Mouse (Mus musculus): Measurements from ENCODE around the gene Cd63. TPM values are rescaled to one million over a fixed set of nuclear protein-coding genes. Genes with fewer than 3 reads are reported as not detected.

Cd63 gene
- polyA plus RNA-seq, 1 experiment from 2014 or later = 674 TPM

DNA sequence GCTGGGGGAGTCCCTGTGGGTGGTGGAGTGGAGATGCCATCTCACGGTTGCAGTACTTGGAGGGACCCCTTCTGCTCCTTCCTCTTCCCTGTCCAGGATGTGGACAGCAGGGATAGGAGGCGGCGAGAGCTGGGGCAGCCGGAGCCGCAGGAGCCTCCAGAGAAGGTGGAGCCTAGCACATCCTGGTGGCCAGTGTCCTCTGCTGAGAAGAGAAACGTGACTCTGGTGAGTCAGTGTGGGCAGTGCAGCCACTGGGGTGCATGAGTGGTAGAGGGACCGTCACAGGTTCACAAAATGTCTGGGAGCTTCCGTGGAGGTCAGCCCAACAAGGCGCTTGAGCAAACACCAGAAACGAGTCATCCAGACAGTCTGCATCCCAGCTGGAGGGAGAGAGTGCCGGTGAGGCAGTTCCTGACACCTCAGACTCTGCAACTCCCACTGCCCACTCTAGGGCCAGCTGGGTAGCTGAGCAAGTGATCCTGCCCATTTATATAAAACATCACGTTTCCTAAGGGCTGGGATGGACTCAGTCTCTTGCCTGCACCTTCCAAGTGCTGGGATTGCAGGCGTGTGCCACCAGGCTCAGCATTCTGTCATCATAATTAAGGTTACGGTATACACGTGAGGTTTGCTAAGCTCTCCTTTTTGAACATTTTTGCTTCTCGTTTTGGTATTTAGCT is 49.6 kb downstream of the Cd63 start:
- H3K4me3 ChIP-seq = no peak overlapping the region
- H3K4me2 ChIP-seq = no peak overlapping the region
- H3K27ac ChIP-seq = no peak overlapping the region
- H3K27me3 ChIP-seq = no peaks in the 10 kb centered on the region
- ATAC-seq (ENCODE audit: insufficient number of reproducible peaks, insufficient read depth, low FRiP score, low TSS enrichment, low read depth) = no peak
- H3K9ac ChIP-seq = no peak overlapping the region
- 69% methylated on average over 16 of the region's 16 CpGs for WGBS
- no peaks in the 10 kb centered on the region for H3K4me1 ChIP-seq
- H3K36me3 ChIP-seq = no peaks in the 10 kb centered on the region
- H3K9me3 ChIP-seq = no peaks in the 10 kb centered on the region

DNA sequence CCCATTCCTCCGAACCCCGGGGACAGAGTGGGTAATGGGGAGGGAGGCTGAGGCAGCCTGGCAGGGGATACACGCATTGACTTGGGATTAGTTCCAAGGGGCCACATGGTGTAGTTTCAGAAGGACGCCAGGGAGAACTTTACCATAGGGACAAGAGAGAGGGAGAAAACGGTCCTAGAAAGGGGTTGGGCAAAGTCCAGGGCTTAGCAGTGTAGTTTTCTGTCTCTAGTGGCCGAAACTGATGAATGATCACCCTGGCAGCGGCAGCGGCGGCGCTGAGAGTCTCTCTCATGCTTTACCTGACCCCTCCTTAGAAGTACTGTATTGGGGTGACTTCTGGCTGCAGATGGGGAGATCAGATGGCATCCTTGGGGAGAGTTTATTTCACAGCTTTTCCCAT is 57.6 kb downstream of the Cd63 start:
- Histone ChIP-seq H3K27me3 (peaks cover 3% of the 10 kb centered on the region; the same call in 1 of the 2 replicates), H3K4me1 (no peaks in the 10 kb centered on the region), H3K27ac (no peak overlapping the region), H3K36me3 (no peaks in the 10 kb centered on the region), H3K4me3 (no peak overlapping the region), H3K9ac (no peak overlapping the region), H3K4me2 (no peak overlapping the region), H3K9me3 (no peaks in the 10 kb centered on the region)
- WGBS = 80% methylated on average over 10 of the region's 10 CpGs
- no peak for ATAC-seq (ENCODE audit: insufficient number of reproducible peaks, insufficient read depth, low FRiP score, low TSS enrichment, low read depth)

- H3K9ac ChIP-seq = no peak overlapping the region
- H3K27me3 ChIP-seq = peaks cover 3% of the 10 kb centered on the region; the same call in 1 of the 2 replicates
- H3K36me3 ChIP-seq = no peaks in the 10 kb centered on the region
- no peaks in the 10 kb centered on the region for H3K4me1 ChIP-seq
- no peak for ATAC-seq (ENCODE audit: insufficient number of reproducible peaks, insufficient read depth, low FRiP score, low TSS enrichment, low read depth)
- no peak overlapping the region for H3K4me3 ChIP-seq
- no peak overlapping the region for H3K27ac ChIP-seq
- H3K9me3 ChIP-seq = no peaks in the 10 kb centered on the region
- no peak overlapping the region for H3K4me2 ChIP-seq
- WGBS = 73% methylated on average over 4 of the region's 4 CpGs
Observed at GRCm38 (mm10) chr10:128960142-128960541, 59.4 kb downstream of the Cd63 start.

DNA sequence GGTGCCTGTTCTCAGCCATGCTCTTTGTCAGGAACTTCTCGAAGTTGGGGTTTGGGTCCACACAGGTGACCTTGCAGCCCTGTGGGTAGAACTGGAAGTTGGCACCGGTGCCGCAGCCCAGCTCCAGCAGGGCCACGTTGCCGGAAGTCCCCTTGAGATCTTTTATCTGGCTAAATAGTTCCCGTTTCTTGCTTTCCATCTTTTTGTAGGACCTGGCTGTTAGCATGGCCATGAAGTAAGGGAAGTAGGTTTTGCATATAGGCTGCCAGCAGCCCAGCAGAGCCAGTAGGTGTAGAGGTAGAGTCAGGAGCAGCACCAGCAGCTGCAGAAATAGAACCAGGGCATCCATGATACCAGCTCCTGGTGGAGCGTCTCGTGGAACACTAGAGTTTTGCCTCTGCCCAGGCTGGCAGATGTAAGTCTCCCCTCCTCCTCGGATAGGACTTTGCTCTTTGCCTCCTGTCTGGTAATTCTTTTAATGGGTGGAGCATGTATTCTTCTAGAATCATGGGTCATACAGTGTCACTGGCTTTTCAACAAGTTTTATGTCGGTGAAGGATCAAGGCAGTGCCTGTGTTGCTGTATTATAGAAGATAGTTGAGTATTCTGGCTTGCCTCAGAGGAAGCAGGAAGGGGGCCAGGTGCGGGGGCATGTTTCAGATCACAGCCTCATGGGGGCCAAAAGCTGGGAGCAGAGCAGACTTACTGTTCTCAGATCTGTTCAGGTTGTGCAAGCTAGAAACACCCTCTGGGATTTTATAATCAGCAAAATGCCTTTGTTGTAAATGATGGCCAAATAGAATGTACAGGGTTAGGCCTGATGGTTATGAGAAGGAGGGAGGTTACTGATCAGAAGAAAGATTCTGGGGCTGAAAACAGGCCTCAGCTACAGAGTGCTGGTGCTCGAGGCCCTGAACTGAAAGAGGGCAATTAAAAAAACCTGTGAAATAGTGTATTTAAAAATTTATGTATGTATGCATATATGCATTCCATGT is 60.1 kb downstream of the Cd63 start, which contains the start of gene Mettl7b:
Mettl7b (minus strand) TSS at position 399 of the 995 bp plus-strand sequence.
- Histone ChIP-seq H3K4me3 (no peak within 1 kb of the TSS), H3K9me3 (no peaks in the 10 kb centered on the region), H3K4me2 (no peak within 1 kb of the TSS), H3K4me1 (no peaks in the 10 kb centered on the region), H3K9ac (no peak within 1 kb of the TSS), H3K36me3 (no peaks in the 10 kb centered on the region), H3K27me3 (peaks cover 3% of the 10 kb centered on the region; the same call in 1 of the 2 replicates), H3K27ac (no peak within 1 kb of the TSS)
- WGBS = 78% methylated on average over 12 of the region's 12 CpGs
- no peak for ATAC-seq (ENCODE audit: insufficient number of reproducible peaks, insufficient read depth, low FRiP score, low TSS enrichment, low read depth)

Other genes starting within 250 kb of the Cd63 start
- gene Suox, start 226.9 kb upstream of the Cd63 start, polyA plus RNA-seq (2015; fragmentation: Nextera tagmentation; extraction: Ambion mirVana) = 18.9 and 21.8 TPM in 2 replicates
- 82.6 and 84.1 TPM in 2 replicates for gene Rab5b, start 204.7 kb upstream of the Cd63 start, polyA plus RNA-seq (2015; fragmentation: Nextera tagmentation; extraction: Ambion mirVana)
- gene Pmel, start 196.8 kb upstream of the Cd63 start, polyA plus RNA-seq (2015; fragmentation: Nextera tagmentation; extraction: Ambion mirVana) = 8.2 and 8.3 TPM in 2 replicates
- gene Cdk2, start 196.0 kb upstream of the Cd63 start, polyA plus RNA-seq (2015; fragmentation: Nextera tagmentation; extraction: Ambion mirVana) = 120 and 127 TPM in 2 replicates
- gene Dgka, start 156.1 kb upstream of the Cd63 start, polyA plus RNA-seq (2015; fragmentation: Nextera tagmentation; extraction: Ambion mirVana) = 16.3 and 16.8 TPM in 2 replicates
- 43.2 and 47.9 TPM in 2 replicates for gene Pym1, start 153.1 kb upstream of the Cd63 start, polyA plus RNA-seq (2015; fragmentation: Nextera tagmentation; extraction: Ambion mirVana)
- 0.80 and 1.0 TPM in 2 replicates for gene Mmp19, start 110.1 kb upstream of the Cd63 start, polyA plus RNA-seq (2015; fragmentation: Nextera tagmentation; extraction: Ambion mirVana)
- 58.8 and 60.4 TPM in 2 replicates for gene Dnajc14, start 96.9 kb upstream of the Cd63 start, polyA plus RNA-seq (2015; fragmentation: Nextera tagmentation; extraction: Ambion mirVana)
- 25.5 and 26.0 TPM in 2 replicates for gene Tmem198b, start 96.6 kb upstream of the Cd63 start, polyA plus RNA-seq (2015; fragmentation: Nextera tagmentation; extraction: Ambion mirVana)
- gene Sarnp, start 83.7 kb upstream of the Cd63 start, polyA plus RNA-seq (2015; fragmentation: Nextera tagmentation; extraction: Ambion mirVana) = 252 and 265 TPM in 2 replicates
- gene Ormdl2, start 79.3 kb upstream of the Cd63 start, polyA plus RNA-seq (2015; fragmentation: Nextera tagmentation; extraction: Ambion mirVana) = 35.2 and 41.2 TPM in 2 replicates
- gene Gdf11, start 9.3 kb upstream of the Cd63 start, polyA plus RNA-seq (2015; fragmentation: Nextera tagmentation; extraction: Ambion mirVana) = 7.0 and 8.3 TPM in 2 replicates
- 12.7 and 16.4 TPM in 2 replicates for gene Rdh5, start 21.9 kb downstream of the Cd63 start, polyA plus RNA-seq (2015; fragmentation: Nextera tagmentation; extraction: Ambion mirVana)
- 206 and 216 TPM in 2 replicates for gene Bloc1s1, start 23.0 kb downstream of the Cd63 start, polyA plus RNA-seq (2015; fragmentation: Nextera tagmentation; extraction: Ambion mirVana)
- 1.2 and 2.0 TPM in 2 replicates for gene Itga7, start 32.8 kb downstream of the Cd63 start, polyA plus RNA-seq (2015; fragmentation: Nextera tagmentation; extraction: Ambion mirVana)
- 0.22 TPM in 1 of 2 replicates, not detected in the other for gene Mettl7b, start 60.0 kb downstream of the Cd63 start, polyA plus RNA-seq (2015; fragmentation: Nextera tagmentation; extraction: Ambion mirVana)
- gene Olfr9, start 88.4 kb downstream of the Cd63 start, polyA plus RNA-seq (2015; fragmentation: Nextera tagmentation; extraction: Ambion mirVana) = not detected in 2 replicates
- gene Olfr763, start 109.8 kb downstream of the Cd63 start, polyA plus RNA-seq (2015; fragmentation: Nextera tagmentation; extraction: Ambion mirVana) = not detected in 2 replicates
- gene Olfr764-ps1, start 138.9 kb downstream of the Cd63 start, polyA plus RNA-seq (2015; fragmentation: Nextera tagmentation; extraction: Ambion mirVana) = not detected in 2 replicates
- not detected in 2 replicates for gene Olfr765, start 149.0 kb downstream of the Cd63 start, polyA plus RNA-seq (2015; fragmentation: Nextera tagmentation; extraction: Ambion mirVana)
- not detected in 2 replicates for gene Olfr766-ps1, start 168.0 kb downstream of the Cd63 start, polyA plus RNA-seq (2015; fragmentation: Nextera tagmentation; extraction: Ambion mirVana)
- gene Olfr767, start 181.9 kb downstream of the Cd63 start, polyA plus RNA-seq (2015; fragmentation: Nextera tagmentation; extraction: Ambion mirVana) = not detected in 2 replicates
- gene Olfr768, start 198.4 kb downstream of the Cd63 start, polyA plus RNA-seq (2015; fragmentation: Nextera tagmentation; extraction: Ambion mirVana) = not detected in 2 replicates
- not detected in 2 replicates for gene Olfr769, start 216.9 kb downstream of the Cd63 start, polyA plus RNA-seq (2015; fragmentation: Nextera tagmentation; extraction: Ambion mirVana)
- gene Olfr770, start 238.0 kb downstream of the Cd63 start, polyA plus RNA-seq (2015; fragmentation: Nextera tagmentation; extraction: Ambion mirVana) = not detected in 2 replicates